Mouse (Mus musculus) gastrocnemius, adult 8-10 months (tissue): ENCODE data around the gene Hbp1. TPM values are rescaled to one million over a fixed set of nuclear protein-coding genes. Genes with fewer than 3 reads are reported as not detected.

Experiments
- DNase-seq, 2 experiments: peaks; one replicate each; pipeline ENCODE4 v3.0.0; 2022; ENCODE audit warnings: low spot score in 2 of 2
- total RNA-seq, 4 experiments: library from RNA; stranded (reverse); gene quantifications; 2 replicates each; pipeline ENCODE4 v1.2.4; 2022

Gene Hbp1
- total RNA-seq, 4 experiments from 2014 or later = 65.3 to 78.0 (median 69.0) TPM

- no peak for DNase-seq
These were observed 310 bp upstream of the Hbp1 start for GRCm38 (mm10) chr12:31950659-31951031.

GRCm38 (mm10) chr12:31949193-31949741, 1.1 kb downstream of the Hbp1 start:
- DNase-seq = peak; percentile 84 to 90

GRCm38 (mm10) chr12:31948101-31949000, 2.0 kb downstream of the Hbp1 start:
- DNase-seq = no peak

- DNase-seq = no peak
These were observed 2.9 kb downstream of the Hbp1 start for GRCm38 (mm10) chr12:31947476-31947875.

- no peak for DNase-seq
These were observed 5.9 kb downstream of the Hbp1 start for GRCm38 (mm10) chr12:31944405-31944804.

- no peak for DNase-seq
These were observed 7.2 kb downstream of the Hbp1 start for GRCm38 (mm10) chr12:31943020-31943654.

GRCm38 (mm10) chr12:31939026-31939425, 11.3 kb downstream of the Hbp1 start:
- DNase-seq = no peak

- DNase-seq = no peak
These were observed 11.8 kb downstream of the Hbp1 start for GRCm38 (mm10) chr12:31938391-31938997.

- DNase-seq = no peak
These were observed 12.7 kb downstream of the Hbp1 start for GRCm38 (mm10) chr12:31937613-31938012.

- no peak for DNase-seq
These were observed 13.6 kb downstream of the Hbp1 start for GRCm38 (mm10) chr12:31936657-31937300.

GRCm38 (mm10) chr12:31931818-31932217, 18.5 kb downstream of the Hbp1 start:
- no peak for DNase-seq

GRCm38 (mm10) chr12:31928498-31928897, 21.8 kb downstream of the Hbp1 start:
- DNase-seq = no peak

- peak; percentile 26 to 62 for DNase-seq
These were observed 23.7 kb downstream of the Hbp1 start for GRCm38 (mm10) chr12:31926661-31927061.

- DNase-seq = no peak
These were observed 25.0 kb downstream of the Hbp1 start for GRCm38 (mm10) chr12:31925343-31925742.

GRCm38 (mm10) chr12:31924135-31924534, 26.2 kb downstream of the Hbp1 start:
- no peak for DNase-seq

- no peak for DNase-seq
These were observed 29.6 kb downstream of the Hbp1 start for GRCm38 (mm10) chr12:31920464-31921405.

- peak; percentile 63 to 70 for DNase-seq
These were observed 33.1 kb downstream of the Hbp1 start for GRCm38 (mm10) chr12:31917245-31917644.

GRCm38 (mm10) chr12:31916691-31917090, 33.6 kb downstream of the Hbp1 start:
- no peak for DNase-seq

GRCm38 (mm10) chr12:31913614-31914013, 36.7 kb downstream of the Hbp1 start:
- DNase-seq = peak; percentile 42

GRCm38 (mm10) chr12:31912966-31913551, 37.3 kb downstream of the Hbp1 start:
- no peak for DNase-seq
